Mouse (Mus musculus) Patski (cell line): Measurements from ENCODE around the gene Acy3. TPM values are rescaled to one million over a fixed set of nuclear protein-coding genes. Genes with fewer than 3 reads are reported as not detected.

Experiments
- ATAC-seq: fragments of 100-300 bp; one replicate; pipeline ENCODE4 v1.8.0; 2021
- CTCF ChIA-PET: fragments of 350-600 bp; sonication (Branson Sonifier 250); formaldehyde crosslinking; loops from one replicate; lab custom pipeline; 2022; ENCODE audit warnings: inconsistent platforms; lab: Charles Lee
- POLR2A ChIA-PET: fragments of 350-600 bp; sonication (Branson Sonifier 250); formaldehyde crosslinking; loops from one replicate; lab custom pipeline; 2022; ENCODE audit warnings: antibody characterized with exemption, inconsistent platforms; lab: Charles Lee
- DNase-seq: peaks from one replicate; pipeline ENCODE4 v3.0.0-alpha.2; 2011; ENCODE audit warnings: low read depth, low spot score
- H3K27me3 ChIP-seq: fragments of 371-371 bp; one replicate; pipeline ENCODE4 v1.5.1; 2021
- CTCF ChIP-seq: fragments of 100-300 bp; IDR thresholded peaks from one replicate; pipeline ENCODE4 v1.5.1; 2021
- in situ Hi-C: fragments of 300-500 bp; cut with MboI; formaldehyde crosslinking; loops from 3 replicates; pipeline ENCODE4 v1.11.1; 2018; ENCODE audit warnings: low pct_unique_long_range_greater_than_20kb, mixed read lengths
- polyA plus RNA-seq: library from polyadenylated mRNA; unstranded; gene quantifications from one replicate; pipeline ENCODE4 v1.2.3, GENCODE M21; 2021

Gene Acy3
- 3.9 TPM for polyA plus RNA-seq

DNA sequence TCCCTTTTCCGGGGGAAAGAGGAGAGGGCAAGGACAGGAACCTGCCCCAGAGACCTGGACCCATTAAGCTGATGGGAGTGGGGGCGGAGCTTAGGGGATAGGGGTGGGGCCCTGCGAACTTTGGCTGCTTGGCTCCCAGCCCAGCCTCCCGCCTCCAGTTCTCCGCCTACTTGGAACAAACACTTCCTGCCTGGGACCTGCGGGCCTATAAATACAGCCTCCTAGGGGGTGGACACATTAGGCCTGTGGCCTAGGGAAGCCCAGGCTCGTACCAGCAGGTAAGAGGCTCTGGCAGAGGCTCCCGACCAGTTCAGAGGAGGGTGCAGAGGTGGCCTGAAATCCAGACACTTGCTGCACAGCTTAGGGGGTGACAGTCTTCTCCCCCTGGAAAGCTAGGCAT lies at the start of gene Acy3:
TSS of gene Acy3 (plus strand) at position 237 of the 400 bp plus-strand sequence.
- no peak for TF ChIP-seq CTCF
- ATAC-seq: no peak
- in situ Hi-C loops: no loop called here
- DNase-seq: no peak
- CTCF ChIA-PET: interaction anchor here (1.0 to 6.7 kb wide), 4 partner anchors 13 to 203 kb away, joined by 3 to 33 read pairs (median 6); partner anchors contain the start of genes Gm49405, Ndufv1 and Nudt8
- POLR2A ChIA-PET: interaction anchor here (3.1 kb wide), 1 partner anchor 15 kb away, joined by 9 read pairs; the partner anchor contains the start of genes Gm49405 and Nudt8
- H3K27me3 ChIP-seq: no peaks in the 10 kb centered on the region

GRCm38 (mm10) chr19:3942315-3942714 lies 44.1 kb upstream of the Acy3 start:
- POLR2A ChIA-PET: no interaction called here
- ATAC-seq (no peak), DNase-seq (no peak)
- CTCF ChIA-PET: interaction anchor here (0.9 kb wide), 1 partner anchor 16 kb away, joined by 3 read pairs; no protein-coding TSS in a partner anchor
- H3K27me3 ChIP-seq: peaks cover 4% of the 10 kb centered on the region
- no peak for TF ChIP-seq CTCF
- in situ Hi-C loops: no loop called here

GRCm38 (mm10) chr19:3942986-3943735 lies 43.2 kb upstream of the Acy3 start:
- no peak for TF ChIP-seq CTCF
- ChIA-PET CTCF (interaction anchor here (0.9 kb wide), 1 partner anchor 37 kb away, joined by 3 read pairs; no protein-coding TSS in a partner anchor), POLR2A (no interaction called here)
- H3K27me3 ChIP-seq: peaks cover 4% of the 10 kb centered on the region
- no peak for DNase-seq
- ATAC-seq: no peak
- in situ Hi-C loops: no loop called here

DNA sequence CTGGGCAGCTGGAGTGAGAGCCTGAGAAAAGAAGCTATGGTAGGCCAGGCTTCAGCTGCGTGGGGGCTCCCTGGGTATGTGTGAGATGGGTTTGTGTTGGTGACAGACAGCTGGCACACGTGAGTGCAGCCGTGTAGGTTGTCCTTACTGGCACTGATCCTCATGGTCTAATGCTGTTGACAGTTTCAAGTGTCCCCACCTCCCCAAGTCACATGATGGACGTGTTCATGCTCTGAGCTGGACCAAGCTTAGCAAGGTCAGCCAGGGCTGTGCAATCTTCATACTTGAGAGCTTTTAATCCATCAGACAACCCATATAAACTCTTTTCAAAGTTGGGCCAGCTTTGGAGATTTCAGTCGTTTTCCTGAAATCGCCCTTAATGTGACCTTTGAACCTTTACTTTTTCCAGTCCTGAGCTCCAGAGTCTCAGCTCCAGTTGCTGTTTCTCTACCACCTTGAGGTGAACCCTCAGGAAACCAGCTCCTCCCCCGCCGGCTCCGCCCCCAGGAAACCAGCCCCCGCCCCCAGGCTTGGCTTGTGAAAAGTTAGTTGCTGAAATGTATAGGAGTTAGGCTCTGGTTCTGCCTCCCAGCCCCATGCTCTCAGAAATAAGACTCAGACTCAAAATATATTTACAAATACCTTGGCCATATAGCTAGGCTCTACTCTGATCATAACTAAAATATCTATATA lies 40.4 kb upstream of the Acy3 start:
- in situ Hi-C loops: loop anchor here (5.0 kb wide), 1 partner anchor 36 kb away; no protein-coding TSS in a partner anchor
- peaks cover 6% of the 10 kb centered on the region for H3K27me3 ChIP-seq
- CTCF ChIA-PET: interaction anchor here (0.7 to 3.0 kb wide), 27 partner anchors 9 to 106 kb away, joined by 3 to 32 read pairs (median 4); partner anchors contain the start of genes Acy3, Aldh3b1, Aldh3b3 and Gm49405
- ATAC-seq: no peak
- POLR2A ChIA-PET: no interaction called here
- no peak for TF ChIP-seq CTCF
- no peak for DNase-seq

DNA sequence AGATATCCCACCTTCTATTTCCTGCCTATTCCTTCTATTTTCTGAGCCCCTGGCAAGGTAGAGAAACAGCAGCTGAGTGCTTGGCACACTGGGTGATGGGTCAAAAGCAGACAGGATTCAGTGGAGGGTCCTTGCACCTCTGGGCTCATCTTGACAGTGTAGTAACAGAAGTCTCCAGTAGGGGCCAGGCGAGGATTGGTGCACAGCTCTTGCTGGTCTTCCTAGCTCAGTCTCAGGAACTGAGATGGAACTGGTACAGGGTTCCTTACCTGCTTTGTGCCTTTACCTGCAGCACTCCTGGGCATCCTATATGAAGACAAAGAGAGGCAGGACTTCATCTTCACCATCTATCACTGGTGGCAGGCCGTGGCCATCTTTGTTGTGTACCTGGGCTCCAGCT lies 39.7 kb upstream of the Acy3 start:
- CTCF ChIA-PET: interaction anchor here (0.6 to 3.0 kb wide), 36 partner anchors 8 to 110 kb away, joined by 3 to 32 read pairs (median 3); partner anchors contain the start of genes Acy3, Aldh3b1, Aldh3b3 and Gm49405
- in situ Hi-C loops: loop anchor here (5.0 kb wide), 1 partner anchor 36 kb away; no protein-coding TSS in a partner anchor
- H3K27me3 ChIP-seq: peaks cover 6% of the 10 kb centered on the region
- peak; percentile 95 for TF ChIP-seq CTCF
- DNase-seq: no peak
- POLR2A ChIA-PET: interaction anchor here (0.6 kb wide), 1 partner anchor 9 kb away, joined by 4 read pairs; no protein-coding TSS in a partner anchor
- ATAC-seq: peak; percentile 48

- H3K27me3 ChIP-seq: peaks cover 6% of the 10 kb centered on the region
- no peak for ATAC-seq
- TF ChIP-seq CTCF: no peak
- no peak for DNase-seq
- CTCF ChIA-PET: interaction anchor here (1.0 to 3.0 kb wide), 12 partner anchors 16 to 104 kb away, joined by 3 to 32 read pairs (median 4); partner anchors contain the start of genes Gm49405, Ndufv1, Nudt8 and Tbx10
- in situ Hi-C loops: loop anchor here (5.0 kb wide), 1 partner anchor 34 kb away; no protein-coding TSS in a partner anchor
- POLR2A ChIA-PET: no interaction called here
These were observed 38.6 kb upstream of the Acy3 start for GRCm38 (mm10) chr19:3947813-3948212.

GRCm38 (mm10) chr19:3948546-3948945 lies 37.8 kb upstream of the Acy3 start:
- H3K27me3 ChIP-seq: peaks cover 7% of the 10 kb centered on the region
- in situ Hi-C loops: loop anchor here (5.0 kb wide), 1 partner anchor 34 kb away; no protein-coding TSS in a partner anchor
- ATAC-seq: no peak
- POLR2A ChIA-PET: no interaction called here
- no peak for TF ChIP-seq CTCF
- DNase-seq: no peak
- CTCF ChIA-PET: interaction anchor here (1.6 to 3.0 kb wide), 2 partner anchors 21 to 65 kb away, joined by 3 to 26 read pairs; partner anchors contain the start of gene Ndufv1

DNA sequence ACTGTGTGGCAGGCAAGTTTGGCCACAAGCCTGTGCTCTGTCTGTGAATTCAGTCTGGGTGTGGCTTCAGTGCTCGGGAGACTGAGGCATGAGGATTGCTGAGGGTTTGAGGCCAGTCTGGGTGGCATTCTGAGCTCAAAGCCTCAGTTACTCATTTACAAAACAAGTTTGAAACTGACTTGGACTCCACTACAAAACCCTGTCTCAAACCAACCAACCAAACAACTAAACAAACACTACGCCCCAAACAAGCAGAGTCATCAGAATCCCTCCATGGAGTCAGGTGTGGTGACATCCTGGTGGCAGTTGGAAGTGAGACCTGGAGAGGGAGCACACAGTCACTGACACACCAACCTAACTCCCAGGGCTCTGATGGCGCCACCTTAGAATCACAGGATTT lies 36.0 kb upstream of the Acy3 start:
- DNase-seq (no peak), ATAC-seq (no peak)
- CTCF ChIA-PET: interaction anchor here (1.6 to 2.2 kb wide), 2 partner anchors 19 to 30 kb away, joined by 3 to 10 read pairs; no protein-coding TSS in a partner anchor
- POLR2A ChIA-PET: no interaction called here
- TF ChIP-seq CTCF: no peak
- H3K27me3 ChIP-seq: peaks cover 8% of the 10 kb centered on the region
- in situ Hi-C loops: no loop called here

DNA sequence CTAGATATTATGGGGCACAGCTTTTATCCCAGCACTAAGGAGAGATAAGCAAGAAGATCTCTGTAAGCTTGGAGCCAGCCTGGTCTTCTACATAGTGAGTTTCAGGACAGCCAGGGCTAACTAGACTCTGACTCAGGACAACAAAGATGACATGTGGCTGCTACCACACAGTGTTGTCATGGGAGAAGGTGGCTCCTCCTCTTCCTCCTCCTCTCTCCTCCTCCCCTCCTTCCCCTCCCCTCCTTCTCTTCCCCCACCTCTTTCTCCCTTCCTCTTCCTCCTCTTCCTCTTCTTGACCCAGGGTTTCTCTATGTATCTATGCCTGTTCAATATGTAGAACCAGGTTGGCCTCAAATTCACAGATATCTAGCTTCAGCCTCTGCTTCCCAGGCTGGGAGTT lies 34.9 kb upstream of the Acy3 start:
- POLR2A ChIA-PET: no interaction called here
- no peak for TF ChIP-seq CTCF
- in situ Hi-C loops: no loop called here
- peaks cover 9% of the 10 kb centered on the region for H3K27me3 ChIP-seq
- ATAC-seq (no peak), DNase-seq (no peak)
- CTCF ChIA-PET: interaction anchor here (1.0 to 2.2 kb wide), 5 partner anchors 23 to 178 kb away, joined by 3 to 10 read pairs (median 4); partner anchors contain the start of genes Gm49405 and Nudt8

DNA sequence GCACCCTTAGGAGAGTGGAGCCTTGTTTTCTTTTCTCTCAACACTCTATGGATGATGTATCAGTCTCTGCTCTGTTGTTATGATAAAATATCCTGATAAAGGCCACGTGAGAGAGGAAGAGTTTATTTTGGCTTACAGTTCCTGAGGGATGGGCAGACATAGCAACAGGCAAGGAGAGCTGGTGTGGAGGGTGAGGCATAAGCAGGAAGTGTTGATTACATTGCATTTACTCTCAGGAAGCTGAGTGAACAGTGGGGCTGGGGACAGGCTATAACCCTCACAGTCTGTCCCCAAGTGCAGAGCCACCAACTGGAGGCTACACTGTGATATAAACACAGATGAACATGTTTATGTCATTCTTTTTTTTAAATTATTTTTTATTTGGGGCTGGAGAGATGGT lies 34.3 kb upstream of the Acy3 start:
- DNase-seq (no peak), ATAC-seq (no peak)
- POLR2A ChIA-PET: no interaction called here
- CTCF ChIA-PET: interaction anchor here (1.0 to 2.2 kb wide), 4 partner anchors 22 to 41 kb away, joined by 3 to 10 read pairs (median 5); no protein-coding TSS in a partner anchor
- H3K27me3 ChIP-seq: peaks cover 12% of the 10 kb centered on the region
- in situ Hi-C loops: no loop called here
- TF ChIP-seq CTCF: no peak
